8 mouse cellular contexts compared by ENCODE assay signal in the genomic region with DNA sequence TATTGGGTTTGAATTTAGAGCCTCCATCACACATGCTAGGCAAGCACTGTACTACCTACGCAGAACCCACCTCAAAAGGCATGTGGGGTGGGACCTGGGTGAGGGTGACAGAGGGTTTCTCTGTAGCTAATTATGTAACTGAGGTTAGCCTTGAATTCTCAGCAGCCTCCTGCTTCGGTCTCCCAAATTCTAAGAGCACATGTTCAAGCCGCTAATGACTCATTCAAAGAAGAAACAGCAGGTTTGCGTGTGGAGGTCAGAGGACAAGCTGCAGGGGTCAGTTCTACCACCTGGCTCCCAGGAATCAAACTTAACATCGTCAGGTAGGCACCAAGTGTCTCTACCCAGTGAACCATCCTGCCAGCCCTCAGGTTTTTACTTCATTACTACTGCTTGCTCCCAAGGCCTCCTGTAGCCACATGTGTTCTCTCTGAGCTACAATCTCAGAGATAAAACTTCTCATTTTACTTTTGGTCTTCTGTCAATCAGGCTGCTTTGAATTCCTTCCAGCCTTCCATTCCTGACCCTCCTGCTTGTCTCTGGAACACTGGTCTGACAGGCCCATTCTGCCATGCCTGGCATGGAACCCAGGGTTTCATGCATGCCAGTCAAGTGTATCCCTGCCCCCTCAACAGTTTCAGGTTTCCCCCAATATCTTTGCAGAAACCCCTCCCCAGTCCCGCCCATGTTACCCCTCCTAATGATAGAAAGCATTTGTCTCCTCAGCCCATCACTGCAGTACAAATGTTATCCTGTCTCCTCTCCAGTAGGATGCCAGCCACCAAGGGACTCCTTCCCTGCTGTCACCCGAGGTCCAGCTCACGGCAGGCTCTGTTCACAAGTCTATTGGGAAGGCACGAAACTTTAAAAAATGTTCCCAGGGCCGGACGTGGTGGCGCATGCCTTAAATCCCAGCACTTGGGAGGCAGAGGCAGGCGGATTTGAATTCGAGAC. TPM values are rescaled to one million over a fixed set of nuclear protein-coding genes. Genes with fewer than 3 reads are reported as not detected.
DNase-seq lines count a peak whose midpoint lies in the region; ATAC-seq and TF ChIP-seq lines count a peak whose summit lies in the region.

No protein-coding gene starts in this region.

- no peak overlapping the region; the same call in 1 of the 2 replicates for H3K27ac ChIP-seq in heart, embryonic 13.5 days (replicated peaks)
- H3K27ac ChIP-seq in MEL (ENCODE audit: control insufficient read depth, low read depth, low read length), result no peak overlapping the region
- H3K27ac ChIP-seq in hindbrain, embryonic 11.5 days (ENCODE audit: low read depth, low read length), result no peak overlapping the region
- peak overlapping the region; percentile 96 for H3K27ac ChIP-seq in midbrain, embryonic 10.5 days (replicated peaks)

- WGBS in heart, embryonic 13.5 days, result 58% methylated on average over 14 of the region's 14 CpGs
- WGBS in hindbrain, embryonic 11.5 days, result 65% methylated on average over 14 of the region's 14 CpGs
- 71% methylated on average over 14 of the region's 14 CpGs for WGBS in midbrain, embryonic 10.5 days

- no peak for DNase-seq in heart, adult 9 months (ENCODE audit: low spot score in 2 of 2)
- DNase-seq in MEL (ENCODE audit: low read depth, low spot score), result peak; percentile 65
- DNase-seq in hindbrain, embryonic 11.5 days (ENCODE audit: low spot score), result no peak
- DNase-seq in midbrain, embryonic 10.5 days (ENCODE audit: low spot score), result no peak
- DNase-seq in ovary, postnatal 14 days (ENCODE audit: low spot score), result no peak
- no peak for DNase-seq in gastrocnemius, postnatal 36 days
- DNase-seq in spleen, postnatal 4 days (ENCODE audit: low spot score in 2 of 2), result no peak

- ATAC-seq in heart, embryonic 13.5 days (ENCODE audit: extremely low read depth, insufficient number of reproducible peaks, low FRiP score, low TSS enrichment), result no peak
- no peak for ATAC-seq in hindbrain, embryonic 11.5 days (ENCODE audit: low FRiP score)

- peak in 1 of 2 experiments; percentile 10; a peak in 1 of 4 replicates for TF ChIP-seq POLR2A in MEL (IDR thresholded peaks at IDR 0.05; ENCODE audit: control insufficient read depth in 1 of 2, insufficient read depth in 1 of 2, low read depth in 1 of 2, low read length in 2 of 2, poor library complexity in 1 of 2)

- TF ChIP-seq CTCF in MEL (IDR thresholded peaks at IDR 0.05 in 2 of 3, conservative IDR thresholded peaks at IDR 0.05 in 1 of 3; ENCODE audit: control insufficient read depth in 1 of 3, insufficient read depth in 1 of 3, low read depth in 2 of 3, low read length in 3 of 3, poor library complexity in 1 of 3, severe bottlenecking in 1 of 3), result no peak

- H3K4me3 ChIP-seq in heart, embryonic 13.5 days, result peak overlapping the region; percentile 83
- H3K4me3 ChIP-seq in MEL (ENCODE audit: control insufficient read depth in 1 of 2, insufficient read depth in 1 of 2, low read depth in 2 of 2, low read length in 2 of 2), result peak overlapping the region; percentile 71 to 78
- peak overlapping the region; percentile 47 for H3K4me3 ChIP-seq in hindbrain, embryonic 11.5 days (ENCODE audit: low read depth, low read length)
- peak overlapping the region; percentile 93 for H3K4me3 ChIP-seq in midbrain, embryonic 10.5 days

- no peak for TF ChIP-seq EP300 in MEL (IDR thresholded peaks at IDR 0.05; ENCODE audit: low read depth in 1 of 2, low read length in 2 of 2)

- peak overlapping the region; percentile 87 for H3K9ac ChIP-seq in heart, embryonic 13.5 days
- H3K9ac ChIP-seq in MEL (ENCODE audit: control insufficient read depth, low read depth, low read length, poor library complexity, severe bottlenecking), result peak overlapping the region; percentile 79
- H3K9ac ChIP-seq in hindbrain, embryonic 11.5 days (ENCODE audit: low read depth, low read length), result 0 out of 2 replicates have a peak overlapping the region, but pooled peaks have one; percentile 40

- intact Hi-C loops in gastrocnemius, postnatal 36 days (cut with DNase I), result no loop called here

- H3K4me2 ChIP-seq in heart, embryonic 13.5 days, result peak overlapping the region; percentile 74
- H3K4me2 ChIP-seq in hindbrain, embryonic 11.5 days (replicated peaks; ENCODE audit: low read depth, low read length), result peak overlapping the region; percentile 44

- peaks cover 56% of the 10 kb centered on the region for H3K4me1 ChIP-seq in heart, embryonic 13.5 days
- H3K4me1 ChIP-seq in MEL (ENCODE audit: control insufficient read depth in 1 of 2, insufficient read depth in 2 of 2, low read length in 2 of 2), result peaks cover 9 to 31% of the 10 kb centered on the region in 2 experiments
- no peaks in the 10 kb centered on the region for H3K4me1 ChIP-seq in hindbrain, embryonic 11.5 days (replicated peaks; ENCODE audit: control insufficient read depth, insufficient read depth, low read length)
- peaks cover 26% of the 10 kb centered on the region for H3K4me1 ChIP-seq in midbrain, embryonic 10.5 days

- no peaks in the 10 kb centered on the region for H3K9me3 ChIP-seq in heart, embryonic 13.5 days
- H3K9me3 ChIP-seq in MEL (replicated peaks; ENCODE audit: insufficient read depth, low read length), result no peaks in the 10 kb centered on the region
- no peaks in the 10 kb centered on the region for H3K9me3 ChIP-seq in hindbrain, embryonic 11.5 days (ENCODE audit: control insufficient read depth, low read length)
- no peaks in the 10 kb centered on the region for H3K9me3 ChIP-seq in midbrain, embryonic 10.5 days (replicated peaks)

- peaks cover 27% of the 10 kb centered on the region for H3K36me3 ChIP-seq in heart, embryonic 13.5 days
- H3K36me3 ChIP-seq in MEL (ENCODE audit: control insufficient read depth in 1 of 2, insufficient read depth in 2 of 2, low read length in 2 of 2), result peaks cover 0 to 24% of the 10 kb centered on the region in 2 experiments; a peak in 3 of 4 replicates
- peaks cover 2% of the 10 kb centered on the region; the same call in 1 of the 2 replicates for H3K36me3 ChIP-seq in hindbrain, embryonic 11.5 days (ENCODE audit: control insufficient read depth, insufficient read depth, low read length)
- peaks cover 48% of the 10 kb centered on the region for H3K36me3 ChIP-seq in midbrain, embryonic 10.5 days

- H3K79me2 ChIP-seq in MEL (ENCODE audit: control insufficient read depth, insufficient read depth, low read length, poor library complexity), result peaks cover 25% of the 10 kb centered on the region

- no peaks in the 10 kb centered on the region for H3K27me3 ChIP-seq in heart, embryonic 13.5 days (replicated peaks)
- no peaks in the 10 kb centered on the region for H3K27me3 ChIP-seq in MEL (ENCODE audit: control insufficient read depth in 1 of 2, insufficient read depth in 2 of 2, low read length in 2 of 2)
- no peaks in the 10 kb centered on the region for H3K27me3 ChIP-seq in hindbrain, embryonic 11.5 days (ENCODE audit: control insufficient read depth, insufficient read depth, low read length)
- no peaks in the 10 kb centered on the region for H3K27me3 ChIP-seq in midbrain, embryonic 10.5 days (ENCODE audit: low read depth, poor library complexity, severe bottlenecking)

- no peak for TF ChIP-seq RAD21 in MEL (IDR thresholded peaks at IDR 0.05; ENCODE audit: low read depth, low read length)

TF ChIP-seq in MEL, 35 proteins besides CTCF, POLR2A, EP300 and RAD21 (continues in another document):
- TF ChIP-seq ZKSCAN1 (IDR thresholded peaks at IDR 0.05; ENCODE audit: low read depth, low read length), result no peak
- no peak for TF ChIP-seq MEF2A (IDR thresholded peaks at IDR 0.05; ENCODE audit: extremely low read depth, insufficient replicate concordance, low read depth, low read length, poor library complexity, severe bottlenecking)
- TF ChIP-seq TBP (IDR thresholded peaks at IDR 0.05; ENCODE audit: low read depth, low read length), result no peak
- no peak for TF ChIP-seq TCF12 (IDR thresholded peaks at IDR 0.05; ENCODE audit: low read depth, low read length)
- TF ChIP-seq MAZ (IDR thresholded peaks at IDR 0.05; ENCODE audit: low read depth, low read length), result no peak
- no peak for TF ChIP-seq MAFK (IDR thresholded peaks at IDR 0.05; ENCODE audit: borderline replicate concordance, low read depth, low read length)
- TF ChIP-seq CHD2 (IDR thresholded peaks at IDR 0.05; ENCODE audit: low read length), result no peak
- no peak for TF ChIP-seq GABPA (IDR thresholded peaks at IDR 0.05; ENCODE audit: low read depth, low read length)
- TF ChIP-seq POLR2AphosphoS5 (IDR thresholded peaks at IDR 0.05; ENCODE audit: borderline replicate concordance, low read depth, low read length), result no peak
- TF ChIP-seq ZNF384 (IDR thresholded peaks at IDR 0.05; ENCODE audit: low read depth, low read length), result no peak
- TF ChIP-seq GATA1 (IDR thresholded peaks at IDR 0.05; ENCODE audit: low read depth, low read length), result no peak

RNA-seq across cellular contexts. Expression of a gene that starts 1.2 kb away (rescaled TPM):
- 84.8 and 96.7 TPM in 2 replicates for polyA plus RNA-seq in heart, embryonic 13.5 days (2015; fragmentation: Nextera tagmentation; extraction: Ambion mirVana)
- 304 and 305 TPM in 2 replicates for total RNA-seq in MEL (2012; rRNA removed)
- polyA plus RNA-seq in MEL (2012; ENCODE audit: insufficient read depth in 1 of 2, insufficient read length in 2 of 2, low read depth in 1 of 2, low replicate concordance in 2 of 2, missing spikeins in 1 of 2), result 100 to 1,000 TPM in 1 of 2 experiments, not detected in 1; 377 TPM
- polyA plus RNA-seq in hindbrain, embryonic 11.5 days (2014; fragmentation: Nextera tagmentation; extraction: Ambion mirVana), result 94.3 and 101 TPM in 2 replicates
- polyA plus RNA-seq in midbrain, embryonic 10.5 days (2016; fragmentation: Nextera tagmentation; extraction: Ambion mirVana), result 146 and 175 TPM in 2 replicates
- 1 to 10 TPM in 1 of 2 experiments, under 1 TPM in 1; 0.64 to 1.8 TPM for total RNA-seq in gastrocnemius, postnatal 36 days (2021)

RNA-seq across cellular contexts. Expression of a gene that starts 35.6 kb away (rescaled TPM):
- 18.9 and 20.4 TPM in 2 replicates for polyA plus RNA-seq in heart, embryonic 13.5 days (2015; fragmentation: Nextera tagmentation; extraction: Ambion mirVana)
- 58.1 and 69.1 TPM in 2 replicates for total RNA-seq in MEL (2012; rRNA removed)
- polyA plus RNA-seq in MEL (2012; ENCODE audit: insufficient read depth in 1 of 2, insufficient read length in 2 of 2, low read depth in 1 of 2, low replicate concordance in 2 of 2, missing spikeins in 1 of 2), result 10 to 100 TPM in 1 of 2 experiments, not detected in 1; 90.6 TPM
- polyA plus RNA-seq in hindbrain, embryonic 11.5 days (2014; fragmentation: Nextera tagmentation; extraction: Ambion mirVana), result 17.9 and 22.0 TPM in 2 replicates
- polyA plus RNA-seq in midbrain, embryonic 10.5 days (2016; fragmentation: Nextera tagmentation; extraction: Ambion mirVana), result 52.2 and 58.9 TPM in 2 replicates
- total RNA-seq in gastrocnemius, postnatal 36 days (2021), result 1 to 10 TPM; 2.4 to 3.5 TPM

RNA-seq across cellular contexts. Expression of a gene that starts 39.7 kb away (rescaled TPM):
- polyA plus RNA-seq in heart, embryonic 13.5 days (2015; fragmentation: Nextera tagmentation; extraction: Ambion mirVana), result 16.0 and 16.9 TPM in 2 replicates
- total RNA-seq in MEL (2012; rRNA removed), result 5.9 and 7.6 TPM in 2 replicates
- polyA plus RNA-seq in MEL (2012; ENCODE audit: insufficient read depth in 1 of 2, insufficient read length in 2 of 2, low read depth in 1 of 2, low replicate concordance in 2 of 2, missing spikeins in 1 of 2), result 10 to 100 TPM in 1 of 2 experiments, not detected in 1; 16.3 TPM
- polyA plus RNA-seq in hindbrain, embryonic 11.5 days (2014; fragmentation: Nextera tagmentation; extraction: Ambion mirVana), result 4.1 and 4.7 TPM in 2 replicates
- polyA plus RNA-seq in midbrain, embryonic 10.5 days (2016; fragmentation: Nextera tagmentation; extraction: Ambion mirVana), result 8.6 and 9.5 TPM in 2 replicates
- total RNA-seq in gastrocnemius, postnatal 36 days (2021), result 10 to 100 TPM; 12.7 to 13.3 TPM
